In the genomic region with DNA sequence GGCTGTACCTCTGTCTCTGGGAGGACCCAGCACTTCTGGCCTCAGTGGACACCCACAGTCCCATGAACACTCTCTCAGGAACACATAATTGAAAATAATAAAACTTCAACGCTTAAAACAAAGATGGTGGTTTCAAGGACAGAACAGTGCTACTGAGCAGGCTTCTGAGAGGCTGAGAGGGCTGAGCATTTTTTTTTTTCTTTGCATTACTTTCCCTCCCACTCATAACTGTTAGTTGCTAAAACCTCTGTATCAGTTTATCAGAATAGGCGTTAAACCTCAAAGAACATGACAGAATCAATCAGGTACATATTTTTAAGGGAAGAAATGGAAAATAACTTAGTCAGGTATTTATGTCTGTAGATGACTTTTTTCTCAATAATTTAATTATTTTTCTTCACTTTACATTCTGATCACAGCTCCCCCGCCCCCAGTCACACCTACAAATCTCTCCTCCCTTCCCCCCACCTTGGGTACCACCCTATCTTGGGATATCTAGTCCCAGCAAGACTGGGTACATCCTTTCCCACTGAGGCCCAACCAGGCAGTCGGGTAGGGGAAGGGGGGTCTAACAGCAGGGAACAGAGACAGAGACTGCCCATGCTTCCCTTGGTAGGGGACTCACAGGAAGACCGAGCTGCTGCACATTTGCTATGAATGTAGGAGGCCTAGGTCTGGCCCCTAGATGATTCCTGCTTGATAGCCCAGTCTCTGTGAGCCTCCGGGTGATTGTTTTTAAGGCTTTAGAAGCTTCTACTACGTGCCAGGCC, we compare ENCODE assay signal across 16 mouse cellular contexts.
A peak's percentile ranks its signal among the peaks of the same experiment; 100 is the strongest.
DNase-seq lines count a peak whose midpoint lies in the region; ATAC-seq and TF ChIP-seq lines count a peak whose summit lies in the region.
"Had no signal": no experiment of that assay in that cellular context is flagged by ENCODE, and none has a peak within 500 bp of the region (broad histone marks: within the 10 kb centered on the region; RNA-seq: fewer than 3 reads in every experiment).

No protein-coding gene starts in this region.

- peak overlapping the region; percentile 10; the same call in 1 of the 2 replicates for H3K4me2 ChIP-seq in heart, embryonic 13.5 days
- peak overlapping the region; percentile 40; the same call in 1 of the 2 replicates for H3K4me2 ChIP-seq in liver, postnatal 0 days (ENCODE audit: low read depth, low read length)
- H3K4me2 ChIP-seq: kidney, embryonic 15.5 days; liver, embryonic 12.5 days; midbrain, embryonic 11.5 days; neural tube, embryonic 15.5 days had no signal

- H3K36me3 ChIP-seq in heart, embryonic 13.5 days: peaks cover 4% of the 10 kb centered on the region; the same call in 1 of the 2 replicates
- H3K36me3 ChIP-seq in liver, postnatal 0 days (replicated peaks; ENCODE audit: insufficient read depth, low read length): no peaks in the 10 kb centered on the region; the same call in 1 of the 2 replicates
- H3K36me3 ChIP-seq: kidney, embryonic 15.5 days; liver, embryonic 12.5 days; neural tube, embryonic 15.5 days had no signal

- no peaks in the 10 kb centered on the region for H3K27me3 ChIP-seq in heart, embryonic 13.5 days (replicated peaks)
- H3K27me3 ChIP-seq in liver, postnatal 0 days (ENCODE audit: insufficient read depth, low read length): no peaks in the 10 kb centered on the region
- H3K27me3 ChIP-seq: kidney, embryonic 15.5 days had no signal

- peaks cover 88% of the 10 kb centered on the region for H3K4me1 ChIP-seq in heart, embryonic 13.5 days
- H3K4me1 ChIP-seq in liver, postnatal 0 days (ENCODE audit: insufficient read depth): peaks cover 18% of the 10 kb centered on the region
- H3K4me1 ChIP-seq: neural tube, embryonic 15.5 days had no signal

- no peak for DNase-seq in heart, postnatal 36 days
- no peak for DNase-seq in liver, postnatal 0 days
- no peak for DNase-seq in liver
- DNase-seq in CD4-positive, CD25-positive, alpha-beta regulatory T cell, adult 2 months (ENCODE audit: low read depth, low spot score): peak; percentile 62
- peak; percentile 64 for DNase-seq in naive thymus-derived CD4-positive, alpha-beta T cell, adult 2 months (ENCODE audit: low read depth)
- no peak for DNase-seq in embryo, embryonic 11 days
- DNase-seq: cerebellum, adult 9-11 months; gastrocnemius, postnatal 10 days had no signal

- 0 out of 2 replicates have a peak overlapping the region, but pooled peaks have one; percentile 24 for H3K9ac ChIP-seq in heart, embryonic 13.5 days
- H3K9ac ChIP-seq in liver, postnatal 0 days (replicated peaks): no peak overlapping the region
- H3K9ac ChIP-seq: kidney, embryonic 15.5 days; liver, embryonic 12.5 days; neural tube, embryonic 15.5 days had no signal

- TF ChIP-seq EP300 in liver, postnatal 0 days (IDR thresholded peaks at IDR 0.05; ENCODE audit: low read depth): no peak

- H3K4me3 ChIP-seq in heart, embryonic 13.5 days: no peak overlapping the region
- no peak overlapping the region for H3K4me3 ChIP-seq in liver, postnatal 0 days (ENCODE audit: low read depth, low read length)
- H3K4me3 ChIP-seq: kidney, embryonic 15.5 days; liver, embryonic 12.5 days; neural tube, embryonic 15.5 days had no signal

- no peak for TF ChIP-seq CTCF in liver, postnatal 0 days (IDR thresholded peaks at IDR 0.05; ENCODE audit: low read depth)

- no peaks in the 10 kb centered on the region for H3K9me3 ChIP-seq in heart, embryonic 13.5 days
- no peaks in the 10 kb centered on the region for H3K9me3 ChIP-seq in liver, postnatal 0 days (ENCODE audit: low read length)
- H3K9me3 ChIP-seq: kidney, embryonic 15.5 days; liver, embryonic 12.5 days; neural tube, embryonic 15.5 days had no signal

- intact Hi-C loops in heart, postnatal 36 days (cut with DNase I): no loop called here

- WGBS in heart, embryonic 13.5 days: 68% methylated on average over 7 of the region's 7 CpGs
- WGBS in liver, postnatal 0 days (ENCODE audit: insufficient replicate concordance): 56% methylated on average over 7 of the region's 7 CpGs

- no peak for ATAC-seq in heart, embryonic 13.5 days (ENCODE audit: extremely low read depth, insufficient number of reproducible peaks, low FRiP score, low TSS enrichment)
- ATAC-seq in liver, postnatal 0 days: no peak
- no peak for ATAC-seq in monocyte, adult 5-6 weeks (replicated peaks; ENCODE audit: insufficient number of reproducible peaks, low FRiP score, low TSS enrichment, poor library complexity, severe bottlenecking)
- ATAC-seq: hindbrain, postnatal 0 days; liver, embryonic 12.5 days had no signal

- 0 out of 2 replicates have a peak overlapping the region, but pooled peaks have one; percentile 3 for H3K27ac ChIP-seq in heart, embryonic 13.5 days (replicated peaks)
- H3K27ac ChIP-seq in liver, postnatal 0 days (ENCODE audit: low read depth): no peak overlapping the region
- H3K27ac ChIP-seq: hindbrain, postnatal 0 days; kidney, embryonic 15.5 days; liver, embryonic 12.5 days; macrophage; neural tube, embryonic 15.5 days had no signal

Comparison
In these comparisons a context has a peak if more than half of its experiments do, and no peak if none do; other contexts are left out.
1. DNase-seq: peak in CD4-positive, CD25-positive, alpha-beta regulatory T cell, adult 2 months (single experiment) and naive thymus-derived CD4-positive, alpha-beta T cell, adult 2 months (single experiment); none in heart, postnatal 36 days (0 of 2), liver, postnatal 0 days (single experiment), liver (single experiment) and embryo, embryonic 11 days (single experiment).